Mouse (Mus musculus): ENCODE measurements around the gene 1700018B08Rik. TPM values are rescaled to one million over a fixed set of nuclear protein-coding genes. Genes with fewer than 3 reads are reported as not detected.

1700018B08Rik gene
- polyA plus RNA-seq, 1 experiment: not detected

- Histone ChIP-seq H3ac (ENCODE audit: control insufficient read depth, insufficient read length) (no peak overlapping the region), H3K27me3 (ENCODE audit: control insufficient read depth, insufficient read depth, insufficient read length) (no peaks in the 10 kb centered on the region), H3K4me3 (no peak overlapping the region), H3K79me2 (ENCODE audit: control insufficient read depth, insufficient read depth) (no peaks in the 10 kb centered on the region), H3K36me3 (ENCODE audit: control insufficient read depth, insufficient read depth) (no peaks in the 10 kb centered on the region), H3K4me2 (ENCODE audit: low read depth) (peak overlapping the region; percentile 65)
- no peak for TF ChIP-seq TCF12 (IDR thresholded peaks at IDR 0.05; ENCODE audit: insufficient read depth, poor library complexity, severe bottlenecking)
- peak; percentile 35 for TF ChIP-seq POLR2A (IDR thresholded peaks at IDR 0.05; ENCODE audit: insufficient read length, low read depth)
- TF ChIP-seq MAX (IDR thresholded peaks at IDR 0.05; ENCODE audit: low read depth): no peak
- no peak for TF ChIP-seq USF1 (IDR thresholded peaks at IDR 0.05; ENCODE audit: low read depth)
- TF ChIP-seq MYOD1 (IDR thresholded peaks at IDR 0.05; ENCODE audit: control insufficient read depth in 1 of 3, insufficient read length in 2 of 3, low read depth in 2 of 3): no peak
- TF ChIP-seq TCF3 (IDR thresholded peaks at IDR 0.05; ENCODE audit: insufficient read length, low read depth): no peak
- TF ChIP-seq REST (IDR thresholded peaks at IDR 0.05; ENCODE audit: insufficient read depth, insufficient read length): peak; percentile 40
- TF ChIP-seq SRF (IDR thresholded peaks at IDR 0.05; ENCODE audit: control insufficient read depth, insufficient read length, low read depth): no peak
- TF ChIP-seq CEBPB (IDR thresholded peaks at IDR 0.05; ENCODE audit: insufficient read depth, poor library complexity, severe bottlenecking): peak; percentile 95
- no peak for TF ChIP-seq E2F4 (IDR thresholded peaks at IDR 0.05; ENCODE audit: insufficient read depth)
- TF ChIP-seq POLR2AphosphoS2 (IDR thresholded peaks at IDR 0.05; ENCODE audit: insufficient read length, low read depth): no peak
- peak in 1 of 3 experiments; percentile 5 for TF ChIP-seq MYOG (IDR thresholded peaks at IDR 0.05; ENCODE audit: control insufficient read depth in 1 of 3, insufficient read depth in 1 of 3, insufficient read length in 2 of 3, low read depth in 2 of 3)
Observed at GRCm38 (mm10) chr8:121583653-121584052, 39.5 kb upstream of the 1700018B08Rik start.

GRCm38 (mm10) chr8:121580465-121580864, 36.3 kb upstream of the 1700018B08Rik start:
- Histone ChIP-seq H3ac (ENCODE audit: control insufficient read depth, insufficient read length) (no peak overlapping the region), H3K4me2 (ENCODE audit: low read depth) (peak overlapping the region; percentile 46), H3K36me3 (ENCODE audit: control insufficient read depth, insufficient read depth) (no peaks in the 10 kb centered on the region), H3K4me3 (no peak overlapping the region), H3K27me3 (ENCODE audit: control insufficient read depth, insufficient read depth, insufficient read length) (no peaks in the 10 kb centered on the region), H3K79me2 (ENCODE audit: control insufficient read depth, insufficient read depth) (peaks cover 16% of the 10 kb centered on the region)
- peak; percentile 54; the same call in 1 of the 2 replicates for TF ChIP-seq CEBPB (IDR thresholded peaks at IDR 0.05; ENCODE audit: insufficient read depth, poor library complexity, severe bottlenecking)
- no peak for TF ChIP-seq SRF (IDR thresholded peaks at IDR 0.05; ENCODE audit: control insufficient read depth, insufficient read length, low read depth)
- peak in 1 of 3 experiments; percentile 54 for TF ChIP-seq MYOD1 (IDR thresholded peaks at IDR 0.05; ENCODE audit: control insufficient read depth in 1 of 3, insufficient read length in 2 of 3, low read depth in 2 of 3)
- peak in 2 of 3 experiments; percentile 13 to 74 for TF ChIP-seq MYOG (IDR thresholded peaks at IDR 0.05; ENCODE audit: control insufficient read depth in 1 of 3, insufficient read depth in 1 of 3, insufficient read length in 2 of 3, low read depth in 2 of 3)

GRCm38 (mm10) chr8:121578676-121579451, 34.7 kb upstream of the 1700018B08Rik start, which contains the start of gene Fbxo31:
Fbxo31 (minus strand) TSS chr8:121578806.
- Histone ChIP-seq H3K79me2 (ENCODE audit: control insufficient read depth, insufficient read depth) (peaks cover 30% of the 10 kb centered on the region), H3K36me3 (ENCODE audit: control insufficient read depth, insufficient read depth) (no peaks in the 10 kb centered on the region), H3K4me3 (peak within 1 kb of the TSS; percentile 52), H3ac (ENCODE audit: control insufficient read depth, insufficient read length) (peak within 1 kb of the TSS; percentile 27), H3K4me2 (ENCODE audit: low read depth) (peak within 1 kb of the TSS; percentile 98), H3K27me3 (ENCODE audit: control insufficient read depth, insufficient read depth, insufficient read length) (no peaks in the 10 kb centered on the region)
- TF ChIP-seq TCF3 (IDR thresholded peaks at IDR 0.05; ENCODE audit: insufficient read length, low read depth) (peak; percentile 43), TCF12 (IDR thresholded peaks at IDR 0.05; ENCODE audit: insufficient read depth, poor library complexity, severe bottlenecking) (no peak), CEBPB (IDR thresholded peaks at IDR 0.05; ENCODE audit: insufficient read depth, poor library complexity, severe bottlenecking) (0 out of 2 replicates have a peak, but pooled peaks have one; percentile 10), USF1 (IDR thresholded peaks at IDR 0.05; ENCODE audit: low read depth) (no peak), MYOD1 (IDR thresholded peaks at IDR 0.05; ENCODE audit: control insufficient read depth in 1 of 3, insufficient read length in 2 of 3, low read depth in 2 of 3) (peak in 1 of 3 experiments; percentile 68), MYOG (IDR thresholded peaks at IDR 0.05; ENCODE audit: control insufficient read depth in 1 of 3, insufficient read depth in 1 of 3, insufficient read length in 2 of 3, low read depth in 2 of 3) (peak in 2 of 3 experiments; percentile 36 to 40), POLR2AphosphoS2 (IDR thresholded peaks at IDR 0.05; ENCODE audit: insufficient read length, low read depth) (peak; percentile 96), E2F4 (IDR thresholded peaks at IDR 0.05; ENCODE audit: insufficient read depth) (no peak), POLR2A (IDR thresholded peaks at IDR 0.05; ENCODE audit: insufficient read length, low read depth) (peak; percentile 98), MAX (IDR thresholded peaks at IDR 0.05; ENCODE audit: low read depth) (no peak), SRF (IDR thresholded peaks at IDR 0.05; ENCODE audit: control insufficient read depth, insufficient read length, low read depth) (no peak), REST (IDR thresholded peaks at IDR 0.05; ENCODE audit: insufficient read depth, insufficient read length) (peak; percentile 41)

GRCm38 (mm10) chr8:121577751-121578675, 33.9 kb upstream of the 1700018B08Rik start:
- Histone ChIP-seq H3K79me2 (ENCODE audit: control insufficient read depth, insufficient read depth) (peaks cover 34% of the 10 kb centered on the region), H3ac (ENCODE audit: control insufficient read depth, insufficient read length) (peak overlapping the region; percentile 27), H3K4me2 (ENCODE audit: low read depth) (peak overlapping the region; percentile 98), H3K27me3 (ENCODE audit: control insufficient read depth, insufficient read depth, insufficient read length) (no peaks in the 10 kb centered on the region), H3K36me3 (ENCODE audit: control insufficient read depth, insufficient read depth) (no peaks in the 10 kb centered on the region), H3K4me3 (peak overlapping the region; percentile 52)
- TF ChIP-seq TCF12 (IDR thresholded peaks at IDR 0.05; ENCODE audit: insufficient read depth, poor library complexity, severe bottlenecking) (no peak), USF1 (IDR thresholded peaks at IDR 0.05; ENCODE audit: low read depth) (no peak), TCF3 (IDR thresholded peaks at IDR 0.05; ENCODE audit: insufficient read length, low read depth) (no peak), MYOG (IDR thresholded peaks at IDR 0.05; ENCODE audit: control insufficient read depth in 1 of 3, insufficient read depth in 1 of 3, insufficient read length in 2 of 3, low read depth in 2 of 3) (no peak), E2F4 (IDR thresholded peaks at IDR 0.05; ENCODE audit: insufficient read depth) (no peak), MAX (IDR thresholded peaks at IDR 0.05; ENCODE audit: low read depth) (no peak), POLR2A (IDR thresholded peaks at IDR 0.05; ENCODE audit: insufficient read length, low read depth) (no peak), REST (IDR thresholded peaks at IDR 0.05; ENCODE audit: insufficient read depth, insufficient read length) (no peak), MYOD1 (IDR thresholded peaks at IDR 0.05; ENCODE audit: control insufficient read depth in 1 of 3, insufficient read length in 2 of 3, low read depth in 2 of 3) (no peak), CEBPB (IDR thresholded peaks at IDR 0.05; ENCODE audit: insufficient read depth, poor library complexity, severe bottlenecking) (no peak), POLR2AphosphoS2 (IDR thresholded peaks at IDR 0.05; ENCODE audit: insufficient read length, low read depth) (no peak)
